Mouse (Mus musculus): ENCODE results near the gene Dcaf10.

DNA sequence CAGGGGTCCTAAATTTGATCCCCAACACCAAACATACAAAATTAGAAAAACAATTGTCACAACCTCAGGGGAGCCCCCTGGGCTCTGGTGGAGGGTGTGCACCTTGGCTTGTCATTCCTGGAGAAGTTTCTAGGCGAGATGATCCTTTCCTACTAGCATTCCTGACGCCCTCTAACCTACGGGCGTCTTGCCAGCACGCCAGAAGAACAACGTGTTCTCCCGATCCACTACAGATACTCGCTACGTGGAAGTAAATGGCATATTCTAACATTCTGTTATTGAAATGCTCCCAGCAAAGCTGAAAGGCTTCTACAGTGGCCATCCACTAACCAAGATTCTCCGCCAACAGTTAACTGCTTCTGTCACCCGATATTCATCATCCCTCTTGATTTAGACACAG is 50.7 kb downstream of the Dcaf10 start:
- TF ChIP-seq CTCF (IDR thresholded peaks at IDR 0.05) (no peak), POLR2A (IDR thresholded peaks at IDR 0.05; ENCODE audit: insufficient read depth, low read depth, low read length) (no peak)
